In genomic region chr5:50921599-50921998, GRCm38 (mm10) we compare ENCODE assay signal across 32 mouse cellular contexts.
"Had no signal": no experiment of that assay in that cellular context is flagged by ENCODE, and none has a peak within 500 bp of the region (broad histone marks: within the 10 kb centered on the region; RNA-seq: fewer than 3 reads in every experiment).

No protein-coding gene starts in this region.

- H3K27ac ChIP-seq: limb, embryonic 10.5 days; limb, embryonic 12.5 days; limb, embryonic 13.5 days; limb, embryonic 15.5 days; liver, embryonic 12.5 days; liver, embryonic 13.5 days; liver, embryonic 14.5 days; liver, embryonic 15.5 days; lung, embryonic 15.5 days; macrophage; midbrain, embryonic 10.5 days; midbrain, embryonic 12.5 days; midbrain, embryonic 13.5 days; midbrain, embryonic 15.5 days; neural tube, embryonic 12.5 days had no signal

- ATAC-seq: liver, embryonic 12.5 days; liver, postnatal 0 days; lung, postnatal 0 days; midbrain, embryonic 13.5 days; midbrain, embryonic 15.5 days; midbrain, embryonic 16.5 days had no signal

- H3K4me1 ChIP-seq: limb, embryonic 10.5 days; limb, embryonic 13.5 days; limb, embryonic 15.5 days; liver, embryonic 12.5 days; liver, embryonic 13.5 days; liver, embryonic 15.5 days; lung, embryonic 15.5 days; megakaryocyte, embryonic 14.5 days; midbrain, embryonic 10.5 days; midbrain, embryonic 12.5 days; midbrain, embryonic 13.5 days; midbrain, embryonic 15.5 days; neural tube, embryonic 12.5 days had no signal

- H3K4me3 ChIP-seq: limb, embryonic 10.5 days; limb, embryonic 12.5 days; limb, embryonic 13.5 days; limb, embryonic 15.5 days; liver, embryonic 12.5 days; liver, embryonic 13.5 days; liver, embryonic 15.5 days; lung, embryonic 15.5 days; megakaryocyte, embryonic 14.5 days; midbrain, embryonic 10.5 days; midbrain, embryonic 12.5 days; midbrain, embryonic 13.5 days; midbrain, embryonic 15.5 days; myocyte; neural tube, embryonic 12.5 days had no signal

- H3K27me3 ChIP-seq: limb, embryonic 12.5 days; limb, embryonic 13.5 days; limb, embryonic 15.5 days; liver, embryonic 12.5 days; liver, embryonic 13.5 days; liver, embryonic 15.5 days; lung, embryonic 15.5 days; megakaryocyte, embryonic 14.5 days; midbrain, embryonic 12.5 days; midbrain, embryonic 13.5 days; midbrain, embryonic 15.5 days; neural tube, embryonic 12.5 days had no signal

- DNase-seq: left cerebral cortex, postnatal 4 days; liver; liver, embryonic 13.5 days; liver, postnatal 0 days; lung, adult 18-20 months; lung, adult 2 months; lung, embryonic 14.5 days; lung, postnatal 10 days; lung, postnatal 14 days; lung, postnatal 36 days; lung, postnatal 4 days; midbrain, embryonic 14.5 days had no signal

- H3K9me3 ChIP-seq: limb, embryonic 10.5 days; limb, embryonic 12.5 days; limb, embryonic 13.5 days; limb, embryonic 15.5 days; liver, embryonic 12.5 days; liver, embryonic 13.5 days; liver, embryonic 15.5 days; lung, embryonic 15.5 days; megakaryocyte, embryonic 14.5 days; midbrain, embryonic 10.5 days; midbrain, embryonic 12.5 days; midbrain, embryonic 13.5 days; midbrain, embryonic 15.5 days; neural tube, embryonic 12.5 days had no signal

- H3K9ac ChIP-seq: limb, embryonic 12.5 days; limb, embryonic 13.5 days; limb, embryonic 15.5 days; liver, embryonic 12.5 days; liver, embryonic 13.5 days; liver, embryonic 14.5 days; liver, embryonic 15.5 days; liver, postnatal 0 days; lung, embryonic 14.5 days; lung, embryonic 15.5 days; midbrain, embryonic 12.5 days; midbrain, embryonic 13.5 days; midbrain, embryonic 15.5 days; neural tube, embryonic 12.5 days had no signal

- H3K36me3 ChIP-seq: limb, embryonic 10.5 days; limb, embryonic 12.5 days; limb, embryonic 13.5 days; limb, embryonic 15.5 days; liver, embryonic 12.5 days; liver, embryonic 13.5 days; liver, embryonic 15.5 days; lung, embryonic 15.5 days; midbrain, embryonic 10.5 days; midbrain, embryonic 12.5 days; midbrain, embryonic 13.5 days; midbrain, embryonic 15.5 days; neural tube, embryonic 12.5 days had no signal

- H3K4me2 ChIP-seq: limb, embryonic 12.5 days; limb, embryonic 13.5 days; limb, embryonic 15.5 days; liver, embryonic 11.5 days; liver, embryonic 12.5 days; liver, embryonic 13.5 days; liver, embryonic 15.5 days; lung, embryonic 14.5 days; lung, embryonic 15.5 days; midbrain, embryonic 11.5 days; midbrain, embryonic 12.5 days; midbrain, embryonic 13.5 days; midbrain, embryonic 15.5 days; neural tube, embryonic 12.5 days had no signal
